Mouse (Mus musculus): Measurements from ENCODE around the gene Narfl.

DNA sequence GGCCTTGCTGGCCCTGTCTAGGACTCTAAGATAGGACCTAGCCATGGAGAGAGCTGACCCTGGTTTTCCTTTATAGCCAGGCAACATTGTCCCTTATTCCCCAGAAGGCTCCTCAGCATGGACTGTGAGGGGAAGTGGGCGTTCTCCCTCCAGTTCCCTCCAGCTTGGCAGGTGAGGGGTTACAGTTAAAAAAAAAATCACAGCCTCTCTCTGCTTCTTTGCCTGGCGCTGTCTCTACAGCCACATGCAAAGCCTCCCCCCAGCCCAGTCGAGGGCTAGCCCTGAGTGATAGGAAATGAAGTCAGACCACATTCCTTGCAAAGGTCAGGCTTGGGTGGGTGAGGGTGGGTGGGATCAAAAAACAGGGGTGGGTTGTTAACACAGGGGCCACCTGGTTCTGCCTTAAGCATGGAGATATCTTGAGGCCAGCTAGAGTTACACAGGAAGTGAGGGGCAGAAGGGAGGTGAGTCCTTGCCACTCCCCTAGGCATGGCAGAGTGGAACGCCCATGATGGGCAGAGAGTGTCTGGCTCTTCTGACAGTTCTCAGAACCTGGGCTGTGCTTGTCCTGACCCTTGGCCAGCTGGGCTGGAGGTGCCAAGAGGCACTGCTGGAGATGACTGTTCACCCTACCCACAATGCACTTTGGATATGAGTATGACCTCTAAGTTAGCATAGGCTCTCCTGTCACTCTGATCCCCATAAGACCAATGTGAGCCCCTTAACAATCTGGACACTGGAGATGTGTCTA, 17.8 kb upstream of the Narfl start:
- TF ChIP-seq CTCF (conservative IDR thresholded peaks at IDR 0.05; ENCODE audit: insufficient read depth, insufficient read length, low read depth, low read length): no peak
- no peak for TF ChIP-seq POLR2A (IDR thresholded peaks at IDR 0.05; ENCODE audit: low read depth, low read length)
